Mouse (Mus musculus) midbrain, embryonic 12.5 days (tissue): ENCODE results near the gene Tsc22d3. TPM values are rescaled to one million over a fixed set of nuclear protein-coding genes. Genes with fewer than 3 reads are reported as not detected.
"Not testable (repeated sequence)": the region's sequence is repeated elsewhere in the genome, so short reads cannot be mapped to it uniquely, and the experiment has no call there.

ENCODE experiments used
- ATAC-seq: fragments of 200-750 bp; cut with Nextera tagmentation; 2 replicates; pipeline ENCODE4 v1.8.0; 2017; ENCODE audit warnings: low read depth, moderate TSS enrichment, moderate library complexity; ENCODE audit not compliant: low FRiP score
- H3K27ac ChIP-seq: fragments of 300-500 bp; sonication (generic); replicated peaks from 2 replicates; pipeline ENCODE4 v1.5.1; 2016; ENCODE audit warnings: mild to moderate bottlenecking
- H3K27me3 ChIP-seq: fragments of 300-500 bp; sonication (generic); 2 replicates; pipeline ENCODE4 v1.6.1; 2016; ENCODE audit warnings: mild to moderate bottlenecking
- H3K36me3 ChIP-seq: fragments of 300-500 bp; sonication (generic); 2 replicates; pipeline ENCODE4 v1.6.1; 2016
- H3K4me1 ChIP-seq: fragments of 300-500 bp; sonication (generic); 2 replicates; pipeline ENCODE4 v1.6.1; 2016
- H3K4me2 ChIP-seq: fragments of 300-500 bp; sonication (generic); replicated peaks from 2 replicates; pipeline ENCODE4 v1.6.1; 2016; ENCODE audit warnings: mild to moderate bottlenecking, moderate library complexity
- H3K4me3 ChIP-seq: fragments of 300-500 bp; sonication (generic); 2 replicates; pipeline ENCODE4 v1.5.1; 2016; ENCODE audit warnings: mild to moderate bottlenecking
- H3K9ac ChIP-seq: fragments of 300-500 bp; sonication (generic); replicated peaks from 2 replicates; pipeline ENCODE4 v1.6.1; 2016; ENCODE audit warnings: mild to moderate bottlenecking, moderate library complexity
- H3K9me3 ChIP-seq: fragments of 300-500 bp; sonication (generic); 2 replicates; pipeline ENCODE4 v1.6.1; 2016; ENCODE audit warnings: mild to moderate bottlenecking
- WGBS: fragments of 180-500 bp; shearing (Covaris S2); methylation state at CpG from one replicate; pipeline ENCODE4 v1.1.7; 2016; 5-methylcytosine and 5-hydroxymethylcytosine counted together
- polyA plus RNA-seq: library from polyadenylated mRNA; unstranded; fragments of >200 nt; fragmentation: Nextera tagmentation; extraction: Ambion mirVana; gene quantifications from 2 replicates; pipeline ENCODE4 v1.2.1, GENCODE M21; 2016

Gene Tsc22d3
- polyA plus RNA-seq, 1 experiment from 2014 or later = 130 TPM

DNA sequence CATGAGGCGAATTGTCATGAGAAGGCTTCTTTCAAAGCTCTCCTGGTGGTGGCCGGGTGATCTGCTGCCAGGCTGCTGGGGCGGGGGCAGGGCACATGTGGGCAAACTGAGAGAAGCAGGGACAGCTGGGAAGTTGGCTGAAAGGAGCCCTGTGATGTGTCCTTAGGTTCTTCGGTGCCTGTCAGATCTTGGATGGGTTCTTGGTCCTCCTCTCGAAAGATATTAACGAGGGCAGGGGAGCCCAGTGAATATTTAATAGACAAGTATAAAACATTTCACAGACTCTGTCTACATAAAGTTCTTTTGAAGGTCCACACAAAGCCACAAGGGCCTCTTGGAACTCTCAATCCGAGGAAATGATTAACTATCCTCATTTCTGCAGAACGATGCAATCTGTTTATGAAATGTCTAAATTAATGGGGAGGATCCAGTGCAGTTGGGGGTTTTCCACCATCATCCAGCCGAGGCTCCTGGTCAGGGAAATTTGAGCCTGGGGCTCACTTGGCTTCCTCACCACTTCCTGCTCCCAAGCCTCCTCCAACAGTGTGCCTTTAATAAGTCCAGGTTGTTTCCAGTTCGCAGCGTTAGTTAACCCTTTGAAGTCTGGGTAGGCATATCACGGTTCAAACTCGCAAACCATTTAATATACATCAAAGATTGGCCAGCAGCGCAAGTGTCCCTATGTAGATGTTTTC is 78.2 kb downstream of the Tsc22d3 start:
- Histone ChIP-seq H3K36me3 (no peaks in the 10 kb centered on the region), H3K4me2 (no peak overlapping the region), H3K9ac (no peak overlapping the region), H3K4me3 (no peak overlapping the region), H3K4me1 (0 out of 2 replicates have a peak, but pooled peaks cover 4% of the 10 kb centered on the region), H3K27me3 (peaks cover 51% of the 10 kb centered on the region), H3K27ac (no peak overlapping the region), H3K9me3 (no peaks in the 10 kb centered on the region)
- no peak for ATAC-seq
- WGBS = 73% methylated on average over 14 of the region's 14 CpGs

DNA sequence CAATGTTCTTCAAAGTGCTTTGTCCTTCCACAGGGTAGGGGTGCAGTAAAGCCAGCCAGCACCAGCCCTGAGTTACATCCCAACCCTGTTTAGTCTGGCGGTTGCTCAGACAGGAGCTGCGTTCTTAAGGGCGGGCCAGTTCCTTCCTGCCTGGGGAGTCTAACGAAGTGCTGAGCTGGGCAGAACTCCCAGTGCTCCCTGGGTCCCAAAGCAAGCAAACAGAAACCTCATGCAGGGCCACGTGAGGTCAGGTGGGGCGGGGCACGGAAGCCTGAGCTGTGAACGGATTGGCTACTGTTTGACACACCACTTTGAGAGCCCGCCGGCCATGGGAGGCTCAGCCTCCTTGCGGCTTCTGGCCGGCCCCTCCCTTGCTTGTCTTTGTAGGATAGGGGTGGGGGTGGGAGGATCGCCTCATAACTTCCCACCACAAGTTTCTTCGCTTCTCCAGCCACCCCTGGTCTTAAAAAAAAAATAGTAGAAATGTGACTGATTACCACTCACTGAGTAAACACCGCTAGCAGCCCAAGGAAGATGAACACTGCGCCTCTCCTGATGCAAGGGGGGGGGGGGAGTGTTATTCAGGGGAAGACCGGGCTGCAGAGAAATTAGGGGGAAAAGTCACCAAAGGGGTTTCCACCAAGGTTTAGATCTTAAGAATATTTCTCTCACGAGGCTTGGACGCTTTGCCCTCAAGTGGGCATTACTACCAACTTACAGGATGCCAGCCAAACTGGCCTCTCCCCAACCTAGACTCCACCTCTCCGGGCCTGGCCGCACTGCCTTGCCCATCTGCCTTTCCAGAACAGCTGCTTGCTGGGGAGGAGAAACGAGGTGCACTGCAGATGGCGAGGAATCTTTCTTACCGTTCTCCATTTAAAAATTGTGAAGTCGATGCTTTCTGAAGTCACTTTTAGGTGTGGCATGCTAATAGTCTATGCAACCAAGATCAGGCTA is 80.0 kb downstream of the Tsc22d3 start:
- 20% methylated on average over 25 of the region's 25 CpGs for WGBS
- peaks cover 55% of the 10 kb centered on the region for H3K27me3 ChIP-seq
- ATAC-seq = peak; percentile 95
- H3K4me2 ChIP-seq = peak overlapping the region; percentile 46
- H3K4me3 ChIP-seq = peak overlapping the region; percentile 21
- H3K4me1 ChIP-seq = 0 out of 2 replicates have a peak, but pooled peaks cover 4% of the 10 kb centered on the region
- no peak overlapping the region for H3K27ac ChIP-seq
- H3K36me3 ChIP-seq = no peaks in the 10 kb centered on the region
- H3K9me3 ChIP-seq = no peaks in the 10 kb centered on the region
- no peak overlapping the region for H3K9ac ChIP-seq

DNA sequence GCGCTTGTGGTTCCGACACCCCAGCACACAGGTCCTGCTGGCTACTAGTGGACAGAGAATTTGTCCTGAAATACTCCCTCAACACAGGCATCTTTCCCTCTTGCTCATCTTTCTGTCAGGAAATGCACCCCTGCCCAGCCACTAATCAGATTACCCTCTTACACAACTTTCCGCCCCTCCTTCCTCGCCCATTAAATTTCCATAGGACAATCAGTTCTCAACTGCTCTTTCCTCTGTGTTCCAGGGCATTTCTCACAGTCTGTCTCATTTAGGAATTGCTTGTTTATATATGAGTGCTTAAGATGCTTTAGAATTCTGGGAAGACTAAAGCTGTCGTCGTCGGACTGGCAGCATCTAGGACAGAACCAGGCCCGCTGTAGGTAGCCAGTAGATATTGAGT is 82.1 kb downstream of the Tsc22d3 start:
- no peak for ATAC-seq
- 82% methylated on average over 8 of the region's 8 CpGs for WGBS
- H3K4me1 ChIP-seq = 0 out of 2 replicates have a peak, but pooled peaks cover 4% of the 10 kb centered on the region

DNA sequence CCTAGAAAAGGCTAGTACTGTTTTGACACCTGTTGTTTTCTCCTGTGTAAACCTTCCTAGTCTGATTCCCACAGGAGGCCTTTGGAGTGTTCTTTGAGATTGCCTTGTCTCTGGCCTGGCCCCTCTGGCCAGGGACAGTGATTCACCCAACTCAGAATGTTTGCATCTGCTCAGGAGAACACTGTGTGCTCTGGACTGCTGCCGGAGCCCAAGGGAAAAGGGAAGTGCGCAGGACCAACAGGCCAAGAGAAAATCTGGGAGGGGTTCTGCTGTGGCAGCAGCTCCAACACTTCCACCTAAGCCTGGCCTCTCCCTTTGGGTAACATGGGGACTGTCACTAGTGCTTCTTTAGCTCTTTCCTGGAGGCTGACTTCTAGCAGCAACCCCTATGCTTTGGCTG is 87.1 kb downstream of the Tsc22d3 start:
- no peak for ATAC-seq
- Histone ChIP-seq H3K9ac (no peak overlapping the region), H3K27me3 (peaks cover 71% of the 10 kb centered on the region)

More for the DNA sequence above, 82.1 kb downstream of the Tsc22d3 start:
- peaks cover 68% of the 10 kb centered on the region for H3K27me3 ChIP-seq
- no peaks in the 10 kb centered on the region for H3K36me3 ChIP-seq
- H3K4me3 ChIP-seq = no peak overlapping the region
- H3K9ac ChIP-seq = no peak overlapping the region
- no peak overlapping the region for H3K4me2 ChIP-seq
- H3K27ac ChIP-seq = no peak overlapping the region
- no peaks in the 10 kb centered on the region for H3K9me3 ChIP-seq

DNA sequence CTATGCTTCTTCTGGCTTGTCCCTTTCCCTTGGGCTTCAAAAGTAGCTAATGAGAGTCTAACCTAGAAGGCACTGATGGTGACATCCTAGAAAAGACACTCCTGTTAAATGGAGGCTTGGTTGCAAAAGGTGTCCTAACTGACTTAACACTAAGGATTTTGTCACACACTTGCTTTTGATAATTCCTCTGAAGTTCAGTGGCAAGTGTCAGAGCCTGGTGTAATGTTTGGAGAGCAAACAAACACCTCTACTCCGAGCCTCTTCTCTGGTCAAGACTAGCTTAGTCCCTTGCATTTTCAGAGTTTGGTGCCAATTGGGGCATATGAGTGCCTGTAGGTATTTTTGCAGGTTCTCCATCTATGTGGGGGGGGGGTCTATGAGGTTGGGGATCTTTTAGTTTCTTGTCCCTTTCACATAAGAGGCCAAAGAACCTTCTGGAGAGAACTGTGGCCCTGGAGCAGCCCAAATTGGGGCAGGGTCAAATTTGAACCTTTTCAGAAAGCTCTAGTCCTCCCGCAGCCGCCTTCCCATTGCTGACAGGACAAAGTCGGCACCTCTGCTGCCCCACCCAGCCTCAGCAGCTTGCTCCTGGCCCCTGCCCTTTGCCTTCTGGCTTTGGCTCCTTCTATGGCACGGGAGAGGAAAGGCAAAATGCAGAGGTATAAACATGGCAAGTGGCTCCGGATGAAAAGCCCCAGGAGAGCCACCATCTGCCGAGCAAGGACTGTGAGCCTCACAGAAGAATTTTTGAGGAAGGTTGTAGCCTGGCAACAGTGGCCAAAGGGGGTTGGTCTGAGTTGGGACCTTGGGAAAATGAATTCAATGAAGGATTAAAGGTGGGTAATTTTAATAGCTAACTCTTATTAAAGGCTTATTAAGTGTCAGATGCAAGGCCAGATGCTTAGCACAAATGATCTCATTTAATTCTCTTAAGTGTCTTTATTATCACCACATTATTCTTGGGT is 88.5 kb downstream of the Tsc22d3 start:
- ATAC-seq = peak; percentile 52; the same call in 1 of the 2 replicates
- H3K9me3 ChIP-seq = no peaks in the 10 kb centered on the region
- 37% methylated on average over 7 of the region's 7 CpGs for WGBS

More for the DNA sequence above, 87.1 kb downstream of the Tsc22d3 start:
- WGBS = 94% methylated on average over 2 of the region's 2 CpGs
- H3K4me3 ChIP-seq = no peak overlapping the region
- no peaks in the 10 kb centered on the region for H3K36me3 ChIP-seq
- no peak overlapping the region for H3K4me2 ChIP-seq
- H3K4me1 ChIP-seq = peaks cover 10% of the 10 kb centered on the region; the same call in 1 of the 2 replicates
- H3K27ac ChIP-seq = no peak overlapping the region
- no peaks in the 10 kb centered on the region for H3K9me3 ChIP-seq

DNA sequence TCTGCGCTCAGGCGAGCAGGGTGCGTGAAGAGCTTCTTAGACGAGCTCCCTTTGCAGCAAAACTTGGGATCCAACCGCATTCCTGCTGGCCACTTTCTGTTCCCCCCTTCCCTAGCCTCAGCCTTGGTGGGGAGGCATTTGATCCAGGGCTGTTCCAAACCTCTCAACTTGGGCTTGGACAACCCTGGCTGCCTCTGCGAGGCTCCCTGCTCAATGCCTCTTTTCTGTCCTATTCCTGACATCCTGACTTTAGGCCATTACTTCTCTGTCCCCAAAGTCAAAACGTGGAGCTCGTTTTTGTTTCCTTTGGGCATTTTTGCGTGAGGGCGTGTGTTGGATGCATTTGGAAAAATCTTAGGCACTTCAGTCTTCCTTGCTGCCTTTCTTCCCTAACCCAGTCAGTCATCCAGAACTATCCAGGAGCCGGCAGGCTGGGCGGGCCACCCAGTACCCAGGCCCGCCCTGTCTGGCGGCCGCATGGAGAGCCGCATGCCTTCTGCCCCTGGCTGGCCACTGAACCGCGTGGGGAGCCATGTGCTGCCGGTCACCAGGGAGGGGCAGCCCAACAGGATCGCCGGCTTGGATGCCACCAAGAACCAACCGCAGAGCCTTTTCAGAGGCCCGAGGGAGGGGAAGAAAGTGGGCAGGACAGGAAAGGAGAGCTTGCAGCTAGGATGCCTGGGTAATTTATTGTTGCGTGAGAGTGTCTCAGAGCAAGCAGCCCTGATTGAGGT is 89.6 kb downstream of the Tsc22d3 start:
- H3K27me3 ChIP-seq = peaks cover 64% of the 10 kb centered on the region
- no peak for ATAC-seq
- 53% methylated on average over 24 of the region's 24 CpGs for WGBS
- H3K36me3 ChIP-seq = no peaks in the 10 kb centered on the region
- H3K4me2 ChIP-seq = peak overlapping the region; percentile 21; the same call in 1 of the 2 replicates
- no peaks in the 10 kb centered on the region for H3K9me3 ChIP-seq
- H3K4me3 ChIP-seq = 0 out of 2 replicates have a peak overlapping the region, but pooled peaks have one; percentile 9
- H3K9ac ChIP-seq = no peak overlapping the region
- H3K4me1 ChIP-seq = peaks cover 10% of the 10 kb centered on the region; the same call in 1 of the 2 replicates
- no peak overlapping the region for H3K27ac ChIP-seq

More for the DNA sequence above, 88.5 kb downstream of the Tsc22d3 start:
- H3K27ac ChIP-seq = no peak overlapping the region
- H3K27me3 ChIP-seq = peaks cover 65% of the 10 kb centered on the region
- H3K9ac ChIP-seq = no peak overlapping the region
- no peak overlapping the region for H3K4me3 ChIP-seq
- peaks cover 10% of the 10 kb centered on the region; the same call in 1 of the 2 replicates for H3K4me1 ChIP-seq
- no peak overlapping the region for H3K4me2 ChIP-seq
- H3K36me3 ChIP-seq = no peaks in the 10 kb centered on the region

DNA sequence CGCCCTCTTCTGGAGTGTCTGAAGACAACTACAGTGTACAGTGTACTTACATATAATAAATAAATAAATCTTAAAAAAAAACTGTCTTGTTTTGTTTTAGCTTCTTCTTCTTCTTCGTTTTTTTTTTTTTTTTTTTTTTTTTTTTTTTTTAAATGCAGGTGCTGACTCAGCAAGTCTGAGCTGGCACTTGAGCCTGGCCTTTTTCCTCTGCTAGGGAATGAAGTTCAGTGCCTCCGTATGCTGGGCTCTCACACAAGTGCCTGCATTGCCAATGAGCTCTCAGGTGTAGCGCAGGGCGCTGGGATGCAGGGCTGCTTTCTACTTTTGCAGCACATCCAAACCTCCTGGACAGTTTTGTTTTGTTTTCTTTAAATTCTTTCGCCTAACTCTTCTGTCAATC is 90.6 kb downstream of the Tsc22d3 start:
- Histone ChIP-seq H3K27ac (no peak overlapping the region), H3K9ac (no peak overlapping the region), H3K4me2 (no peak overlapping the region), H3K4me1 (peaks cover 10% of the 10 kb centered on the region; the same call in 1 of the 2 replicates), H3K9me3 (no peaks in the 10 kb centered on the region), H3K27me3 (peaks cover 65% of the 10 kb centered on the region), H3K36me3 (no peaks in the 10 kb centered on the region), H3K4me3 (no peak overlapping the region)
- no peak for ATAC-seq
- WGBS = 51% methylated on average over 6 of the region's 6 CpGs

DNA sequence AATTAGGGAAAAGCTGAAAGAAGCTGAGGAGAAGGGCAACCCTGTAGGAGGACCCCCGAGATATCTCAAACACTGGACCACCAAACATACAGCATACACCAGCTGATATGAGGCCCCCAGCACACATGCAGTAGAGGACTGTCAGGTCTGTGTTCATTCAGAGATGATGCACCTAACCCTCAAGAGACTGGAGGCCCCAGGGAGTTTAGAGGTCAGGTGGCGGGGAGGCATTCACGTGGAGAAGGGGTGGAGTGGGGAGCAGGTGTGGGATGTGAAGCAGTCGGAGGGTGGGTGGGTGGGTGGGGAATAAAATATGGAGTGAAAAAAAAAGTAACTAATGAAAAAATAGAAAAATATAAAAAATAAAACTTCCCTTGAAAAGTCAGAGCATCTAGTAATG is 91.7 kb downstream of the Tsc22d3 start:
- H3K4me1 ChIP-seq, H3K36me3 ChIP-seq, H3K9ac ChIP-seq, H3K4me2 ChIP-seq, H3K27ac ChIP-seq, H3K9me3 ChIP-seq, H3K4me3 ChIP-seq, ATAC-seq: not testable (repeated sequence)
- H3K27me3 ChIP-seq = peaks cover 56% of the 10 kb centered on the region
- WGBS = 85% methylated on average over 4 of the region's 4 CpGs

DNA sequence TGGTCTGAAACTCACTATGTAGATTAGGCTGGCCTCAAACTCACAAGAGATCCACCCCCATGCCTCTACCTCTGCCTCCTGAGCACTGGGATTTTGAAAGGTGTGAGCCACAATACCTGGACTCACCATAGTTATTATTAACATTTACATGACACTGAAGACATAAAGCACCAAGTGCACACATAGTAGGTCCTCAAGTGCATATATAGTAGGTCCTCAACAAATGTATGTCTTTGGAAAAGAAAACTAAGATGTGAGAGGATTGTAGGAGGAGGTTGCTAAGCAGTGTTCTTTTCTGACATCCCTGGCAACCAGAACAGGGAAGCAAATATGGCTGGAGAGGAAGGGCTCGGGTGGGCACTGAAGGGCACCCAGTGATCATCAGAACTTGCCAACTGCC is 93.1 kb downstream of the Tsc22d3 start:
- Histone ChIP-seq H3K9me3 (no peaks in the 10 kb centered on the region), H3K27ac (no peak overlapping the region), H3K36me3 (no peaks in the 10 kb centered on the region), H3K9ac (no peak overlapping the region), H3K4me3 (no peak overlapping the region), H3K4me2 (no peak overlapping the region), H3K4me1 (peaks cover 10% of the 10 kb centered on the region; the same call in 1 of the 2 replicates), H3K27me3 (peaks cover 53% of the 10 kb centered on the region)
- no peak for ATAC-seq
- 80% methylated on average over 1 of the region's 1 CpGs for WGBS

DNA sequence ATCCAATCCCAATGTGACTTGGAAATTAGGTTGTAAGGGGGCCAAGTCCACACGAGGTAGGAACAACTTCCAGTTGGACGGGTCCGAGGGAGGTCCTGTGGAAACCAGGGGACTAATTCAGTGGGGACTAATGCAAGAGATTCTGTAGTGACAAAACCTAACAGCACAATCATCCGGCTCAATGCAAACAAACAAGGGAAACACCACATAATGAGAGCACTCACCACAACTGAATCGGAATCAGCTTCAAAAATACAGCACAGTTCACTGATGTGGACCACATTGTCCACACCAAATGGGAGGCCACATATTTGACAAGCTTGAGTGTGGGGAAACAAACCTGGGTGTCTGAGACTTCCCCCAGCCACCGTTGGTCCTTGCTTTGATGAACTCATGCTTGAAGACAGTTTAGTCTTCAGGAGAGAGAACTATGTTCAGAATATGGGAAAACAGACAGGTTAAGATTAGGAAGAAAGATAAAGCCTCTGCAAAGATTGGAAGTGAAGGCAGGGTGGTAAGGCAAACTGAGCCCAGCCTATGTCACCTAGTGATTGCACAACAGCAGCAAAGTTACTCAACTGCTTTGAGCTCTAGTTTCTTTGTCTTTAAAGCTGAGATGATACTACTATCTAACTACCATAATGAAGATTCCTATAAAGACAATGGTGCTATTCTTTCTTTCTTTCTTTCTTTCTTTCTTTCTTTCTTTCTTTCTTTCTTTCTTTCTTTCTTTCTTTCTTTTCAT is 93.9 kb downstream of the Tsc22d3 start:
- peaks cover 6% of the 10 kb centered on the region; the same call in 1 of the 2 replicates for H3K4me1 ChIP-seq
- no peak overlapping the region for H3K27ac ChIP-seq
- ATAC-seq = no peak
- H3K4me2 ChIP-seq = no peak overlapping the region
- no peaks in the 10 kb centered on the region for H3K36me3 ChIP-seq
- H3K9me3 ChIP-seq = no peaks in the 10 kb centered on the region
- peaks cover 53% of the 10 kb centered on the region for H3K27me3 ChIP-seq
- H3K4me3 ChIP-seq = no peak overlapping the region
- 76% methylated on average over 6 of the region's 6 CpGs for WGBS
- H3K9ac ChIP-seq = no peak overlapping the region
